Mouse (Mus musculus): ENCODE data around the gene Doxl2. TPM values are rescaled to one million over a fixed set of nuclear protein-coding genes. Genes with fewer than 3 reads are reported as not detected.

The Doxl2 gene
- polyA plus RNA-seq, 1 experiment from 2014 or later: not detected

GRCm38 (mm10) chr6:48967868-48968267 lies 6.9 kb upstream of the Doxl2 start:
- Histone ChIP-seq H3K36me3 (no peaks in the 10 kb centered on the region), H3K4me1 (replicated peaks) (no peaks in the 10 kb centered on the region), H3K4me3 (no peak overlapping the region), H3K9ac (no peak overlapping the region), H3K4me2 (no peak overlapping the region), H3K27ac (ENCODE audit: poor library complexity, severe bottlenecking) (no peak overlapping the region), H3K27me3 (replicated peaks) (no peaks in the 10 kb centered on the region), H3K9me3 (replicated peaks) (no peaks in the 10 kb centered on the region)
- ATAC-seq (ENCODE audit: insufficient number of reproducible peaks, low FRiP score): no peak

GRCm38 (mm10) chr6:48979616-48980015 lies 4.9 kb downstream of the Doxl2 start:
- Histone ChIP-seq H3K36me3 (no peaks in the 10 kb centered on the region), H3K9me3 (replicated peaks) (no peaks in the 10 kb centered on the region), H3K4me1 (replicated peaks) (no peaks in the 10 kb centered on the region), H3K4me2 (no peak overlapping the region), H3K9ac (no peak overlapping the region), H3K4me3 (no peak overlapping the region), H3K27ac (ENCODE audit: poor library complexity, severe bottlenecking) (no peak overlapping the region), H3K27me3 (replicated peaks) (no peaks in the 10 kb centered on the region)
- ATAC-seq (ENCODE audit: insufficient number of reproducible peaks, low FRiP score): no peak
- 30% methylated on average over 1 of the region's 1 CpGs for WGBS

GRCm38 (mm10) chr6:48982305-48982704 lies 7.5 kb downstream of the Doxl2 start:
- H3K4me1 ChIP-seq (replicated peaks): no peaks in the 10 kb centered on the region
- no peaks in the 10 kb centered on the region for H3K9me3 ChIP-seq (replicated peaks)
- no peak overlapping the region for H3K4me3 ChIP-seq
- WGBS: 64% methylated on average over 3 of the region's 3 CpGs
- no peak for ATAC-seq (ENCODE audit: insufficient number of reproducible peaks, low FRiP score)
- H3K4me2 ChIP-seq: no peak overlapping the region
- no peaks in the 10 kb centered on the region for H3K27me3 ChIP-seq (replicated peaks)
- no peaks in the 10 kb centered on the region for H3K36me3 ChIP-seq
- H3K27ac ChIP-seq (ENCODE audit: poor library complexity, severe bottlenecking): no peak overlapping the region
- H3K9ac ChIP-seq: no peak overlapping the region

- H3K9me3 ChIP-seq (replicated peaks): no peaks in the 10 kb centered on the region
- H3K4me3 ChIP-seq: no peak within 1 kb of the TSS
- 17% methylated on average over 7 of the region's 7 CpGs for WGBS
- no peaks in the 10 kb centered on the region for H3K4me1 ChIP-seq (replicated peaks)
- H3K27ac ChIP-seq (ENCODE audit: poor library complexity, severe bottlenecking): no peak within 1 kb of the TSS
- no peak within 1 kb of the TSS for H3K4me2 ChIP-seq
- H3K27me3 ChIP-seq (replicated peaks): no peaks in the 10 kb centered on the region
- no peak within 1 kb of the TSS for H3K9ac ChIP-seq
- H3K36me3 ChIP-seq: no peaks in the 10 kb centered on the region
- no peak for ATAC-seq (ENCODE audit: insufficient number of reproducible peaks, low FRiP score)
Measured at GRCm38 (mm10) chr6:48986444-48986990, 11.8 kb downstream of the Doxl2 start, which contains the start of gene Svs1. TSS of gene Svs1 (plus strand) at chr6:48986861.

- H3K9me3 ChIP-seq (replicated peaks): no peaks in the 10 kb centered on the region
- H3K27me3 ChIP-seq (replicated peaks): no peaks in the 10 kb centered on the region
- H3K4me2 ChIP-seq: no peak overlapping the region
- no peak overlapping the region for H3K4me3 ChIP-seq
- ATAC-seq (ENCODE audit: insufficient number of reproducible peaks, low FRiP score): no peak
- no peak overlapping the region for H3K27ac ChIP-seq (ENCODE audit: poor library complexity, severe bottlenecking)
- WGBS: 76% methylated on average over 5 of the region's 5 CpGs
- H3K36me3 ChIP-seq: no peaks in the 10 kb centered on the region
- no peaks in the 10 kb centered on the region for H3K4me1 ChIP-seq (replicated peaks)
- H3K9ac ChIP-seq: no peak overlapping the region
Measured at GRCm38 (mm10) chr6:48989971-48990370, 15.2 kb downstream of the Doxl2 start.

GRCm38 (mm10) chr6:48991991-48992390 lies 17.2 kb downstream of the Doxl2 start:
- no peaks in the 10 kb centered on the region for H3K9me3 ChIP-seq (replicated peaks)
- no peak for ATAC-seq (ENCODE audit: insufficient number of reproducible peaks, low FRiP score)
- WGBS: 68% methylated on average over 4 of the region's 4 CpGs
- no peak overlapping the region for H3K4me3 ChIP-seq
- no peak overlapping the region for H3K27ac ChIP-seq (ENCODE audit: poor library complexity, severe bottlenecking)
- no peak overlapping the region for H3K4me2 ChIP-seq
- H3K27me3 ChIP-seq (replicated peaks): no peaks in the 10 kb centered on the region
- no peaks in the 10 kb centered on the region for H3K4me1 ChIP-seq (replicated peaks)
- no peaks in the 10 kb centered on the region for H3K36me3 ChIP-seq
- H3K9ac ChIP-seq: no peak overlapping the region

GRCm38 (mm10) chr6:48998186-48998585 lies 23.4 kb downstream of the Doxl2 start:
- no peaks in the 10 kb centered on the region for H3K27me3 ChIP-seq (replicated peaks)
- no peaks in the 10 kb centered on the region for H3K36me3 ChIP-seq
- H3K9ac ChIP-seq: no peak overlapping the region
- H3K4me1 ChIP-seq (replicated peaks): no peaks in the 10 kb centered on the region
- WGBS: 56% methylated on average over 6 of the region's 6 CpGs
- no peak overlapping the region for H3K27ac ChIP-seq (ENCODE audit: poor library complexity, severe bottlenecking)
- H3K4me3 ChIP-seq: no peak overlapping the region
- H3K9me3 ChIP-seq (replicated peaks): no peaks in the 10 kb centered on the region
- H3K4me2 ChIP-seq: no peak overlapping the region
- ATAC-seq (ENCODE audit: insufficient number of reproducible peaks, low FRiP score): no peak

- Histone ChIP-seq H3K27me3 (replicated peaks) (no peaks in the 10 kb centered on the region), H3K27ac (ENCODE audit: poor library complexity, severe bottlenecking) (no peak overlapping the region), H3K4me1 (replicated peaks) (no peaks in the 10 kb centered on the region), H3K4me3 (no peak overlapping the region), H3K36me3 (no peaks in the 10 kb centered on the region), H3K4me2 (no peak overlapping the region), H3K9me3 (replicated peaks) (no peaks in the 10 kb centered on the region), H3K9ac (no peak overlapping the region)
- ATAC-seq (ENCODE audit: insufficient number of reproducible peaks, low FRiP score): no peak
- 79% methylated on average over 4 of the region's 4 CpGs for WGBS
Measured at GRCm38 (mm10) chr6:48998796-48999195, 24.0 kb downstream of the Doxl2 start.

- Histone ChIP-seq H3K9ac (no peak overlapping the region), H3K9me3 (replicated peaks) (no peaks in the 10 kb centered on the region), H3K4me1 (replicated peaks) (peaks cover 2% of the 10 kb centered on the region), H3K4me2 (no peak overlapping the region), H3K27ac (ENCODE audit: poor library complexity, severe bottlenecking) (no peak overlapping the region), H3K4me3 (no peak overlapping the region), H3K27me3 (replicated peaks) (no peaks in the 10 kb centered on the region; the same call in 1 of the 2 replicates), H3K36me3 (no peaks in the 10 kb centered on the region)
- no peak for ATAC-seq (ENCODE audit: insufficient number of reproducible peaks, low FRiP score)
- WGBS: 35% methylated on average over 4 of the region's 4 CpGs
Measured at GRCm38 (mm10) chr6:49003381-49003780, 28.6 kb downstream of the Doxl2 start.

- Histone ChIP-seq H3K4me3 (peak overlapping the region; percentile 43), H3K9ac (peak overlapping the region; percentile 68; the same call in 1 of the 2 replicates), H3K27ac (ENCODE audit: poor library complexity, severe bottlenecking) (no peak overlapping the region), H3K9me3 (replicated peaks) (0 out of 2 replicates have a peak, but pooled peaks cover 5% of the 10 kb centered on the region), H3K4me2 (peak overlapping the region; percentile 74), H3K27me3 (replicated peaks) (no peaks in the 10 kb centered on the region; the same call in 1 of the 2 replicates), H3K4me1 (replicated peaks) (peaks cover 8% of the 10 kb centered on the region), H3K36me3 (no peaks in the 10 kb centered on the region)
- no peak for ATAC-seq (ENCODE audit: insufficient number of reproducible peaks, low FRiP score)
- WGBS: under 1% methylated on average over 9 of the region's 9 CpGs
Measured at GRCm38 (mm10) chr6:49007981-49008380, 33.2 kb downstream of the Doxl2 start.

GRCm38 (mm10) chr6:49008420-49009160 lies 33.8 kb downstream of the Doxl2 start:
- peaks cover 8% of the 10 kb centered on the region for H3K4me1 ChIP-seq (replicated peaks)
- 18% methylated on average over 13 of the region's 13 CpGs for WGBS
- H3K4me3 ChIP-seq: peak overlapping the region; percentile 43
- ATAC-seq (ENCODE audit: insufficient number of reproducible peaks, low FRiP score): no peak
- H3K27me3 ChIP-seq (replicated peaks): no peaks in the 10 kb centered on the region; the same call in 1 of the 2 replicates
- peak overlapping the region; percentile 68; the same call in 1 of the 2 replicates for H3K9ac ChIP-seq
- 0 out of 2 replicates have a peak, but pooled peaks cover 5% of the 10 kb centered on the region for H3K9me3 ChIP-seq (replicated peaks)
- peak overlapping the region; percentile 74 for H3K4me2 ChIP-seq
- no peak overlapping the region for H3K27ac ChIP-seq (ENCODE audit: poor library complexity, severe bottlenecking)
- no peaks in the 10 kb centered on the region for H3K36me3 ChIP-seq

Measured in heart, embryonic 12.5 days (tissue).